Comparison of ENCODE assay signal across 18 mouse cellular contexts in genomic region chr11:91098186-91098585, GRCm38 (mm10).
DNase-seq lines count a peak whose midpoint lies in the region; ATAC-seq and TF ChIP-seq lines count a peak whose summit lies in the region.
"Had no signal": no experiment of that assay in that cellular context is flagged by ENCODE, and none has a peak within 500 bp of the region (broad histone marks: within the 10 kb centered on the region; RNA-seq: fewer than 3 reads in every experiment).

No protein-coding gene starts in this region.

- TF ChIP-seq CTCF in hindbrain, postnatal 0 days (IDR thresholded peaks at IDR 0.05; ENCODE audit: low read depth), result no peak

- DNase-seq in hindbrain, postnatal 0 days (ENCODE audit: low spot score), result peak; percentile 20
- DNase-seq in neural tube, embryonic 10.5 days (ENCODE audit: extremely low spot score, low spot score), result no peak
- peak; percentile 12 to 35 for DNase-seq in layer of hippocampus, postnatal 10 days (ENCODE audit: low spot score in 2 of 2)
- no peak for DNase-seq in lung, adult 18-20 months
- no peak for DNase-seq in heart, adult 9 months (ENCODE audit: low spot score in 2 of 2)
- DNase-seq: adrenal gland, postnatal 10 days; cerebellum, adult 9-11 months; gastrocnemius, postnatal 25 days; heart, adult 18-20 months; heart, postnatal 14 days; liver, embryonic 13.5 days had no signal

- WGBS in hindbrain, postnatal 0 days, result 47% methylated on average over 5 of the region's 5 CpGs
- WGBS in hindbrain, embryonic 16.5 days, result 39% methylated on average over 5 of the region's 5 CpGs
- 31% methylated on average over 5 of the region's 5 CpGs for WGBS in neural tube, embryonic 13.5 days
- 27% methylated on average over 5 of the region's 5 CpGs for WGBS in forebrain, embryonic 12.5 days

- H3K9me3 ChIP-seq in hindbrain, postnatal 0 days (ENCODE audit: low read length), result no peaks in the 10 kb centered on the region
- no peaks in the 10 kb centered on the region for H3K9me3 ChIP-seq in hindbrain, embryonic 16.5 days (ENCODE audit: control insufficient read depth, low read length)
- H3K9me3 ChIP-seq in neural tube, embryonic 13.5 days, result no peaks in the 10 kb centered on the region
- H3K9me3 ChIP-seq in forebrain, embryonic 12.5 days, result no peaks in the 10 kb centered on the region
- H3K9me3 ChIP-seq: embryonic facial prominence, embryonic 10.5 days; heart, embryonic 13.5 days; liver, embryonic 13.5 days had no signal

- no peak overlapping the region for H3K27ac ChIP-seq in hindbrain, postnatal 0 days
- H3K27ac ChIP-seq in hindbrain, embryonic 16.5 days (ENCODE audit: low read depth, low read length), result no peak overlapping the region
- peak overlapping the region; percentile 1; the same call in 1 of the 2 replicates for H3K27ac ChIP-seq in neural tube, embryonic 13.5 days (replicated peaks)
- H3K27ac ChIP-seq in forebrain, embryonic 12.5 days, result no peak overlapping the region
- H3K27ac ChIP-seq: embryonic facial prominence, embryonic 10.5 days; heart, embryonic 13.5 days; kidney, postnatal 0 days; liver, embryonic 13.5 days had no signal

- no peak for ATAC-seq in hindbrain, postnatal 0 days
- no peak for ATAC-seq in hindbrain, embryonic 16.5 days
- ATAC-seq in neural tube, embryonic 13.5 days (ENCODE audit: low read depth), result no peak
- peak; percentile 86; the same call in 1 of the 2 replicates for ATAC-seq in forebrain, embryonic 12.5 days (ENCODE audit: low FRiP score)

- no peak overlapping the region for H3K4me2 ChIP-seq in hindbrain, postnatal 0 days (ENCODE audit: low read depth, low read length)
- no peak overlapping the region for H3K4me2 ChIP-seq in hindbrain, embryonic 16.5 days (ENCODE audit: low read length)
- no peak overlapping the region for H3K4me2 ChIP-seq in neural tube, embryonic 13.5 days
- H3K4me2 ChIP-seq in forebrain, embryonic 12.5 days, result no peak overlapping the region
- H3K4me2 ChIP-seq: heart, embryonic 13.5 days; liver, embryonic 13.5 days; lung, embryonic 14.5 days had no signal

- no peaks in the 10 kb centered on the region for H3K36me3 ChIP-seq in hindbrain, postnatal 0 days (ENCODE audit: insufficient read depth, low read length)
- H3K36me3 ChIP-seq in hindbrain, embryonic 16.5 days (ENCODE audit: control insufficient read depth, insufficient read depth, low read length), result no peaks in the 10 kb centered on the region
- no peaks in the 10 kb centered on the region for H3K36me3 ChIP-seq in neural tube, embryonic 13.5 days
- no peaks in the 10 kb centered on the region for H3K36me3 ChIP-seq in forebrain, embryonic 12.5 days (replicated peaks)
- H3K36me3 ChIP-seq: embryonic facial prominence, embryonic 10.5 days; heart, embryonic 13.5 days; liver, embryonic 13.5 days had no signal

- no peak overlapping the region for H3K9ac ChIP-seq in hindbrain, postnatal 0 days (replicated peaks; ENCODE audit: low read length)
- H3K9ac ChIP-seq in hindbrain, embryonic 16.5 days (ENCODE audit: low read depth, low read length), result no peak overlapping the region
- H3K9ac ChIP-seq in neural tube, embryonic 13.5 days, result no peak overlapping the region
- no peak overlapping the region for H3K9ac ChIP-seq in forebrain, embryonic 12.5 days
- H3K9ac ChIP-seq: heart, embryonic 13.5 days; liver, embryonic 13.5 days; lung, embryonic 14.5 days had no signal

- H3K4me1 ChIP-seq in hindbrain, postnatal 0 days (ENCODE audit: insufficient read depth, low read length), result no peaks in the 10 kb centered on the region
- no peaks in the 10 kb centered on the region for H3K4me1 ChIP-seq in hindbrain, embryonic 16.5 days (ENCODE audit: control insufficient read depth, insufficient read depth, low read depth, low read length)
- no peaks in the 10 kb centered on the region for H3K4me1 ChIP-seq in neural tube, embryonic 13.5 days (replicated peaks)
- no peaks in the 10 kb centered on the region for H3K4me1 ChIP-seq in forebrain, embryonic 12.5 days
- H3K4me1 ChIP-seq: heart, embryonic 13.5 days; liver, embryonic 13.5 days had no signal

- no peaks in the 10 kb centered on the region for H3K27me3 ChIP-seq in hindbrain, postnatal 0 days (ENCODE audit: insufficient read depth, low read length)
- H3K27me3 ChIP-seq in hindbrain, embryonic 16.5 days (replicated peaks; ENCODE audit: control insufficient read depth, insufficient read depth, low read length), result no peaks in the 10 kb centered on the region
- H3K27me3 ChIP-seq in neural tube, embryonic 13.5 days, result no peaks in the 10 kb centered on the region
- H3K27me3 ChIP-seq in forebrain, embryonic 12.5 days, result no peaks in the 10 kb centered on the region
- H3K27me3 ChIP-seq: heart, embryonic 13.5 days; liver, embryonic 13.5 days had no signal

- no peak overlapping the region for H3K4me3 ChIP-seq in hindbrain, postnatal 0 days (ENCODE audit: low read length)
- H3K4me3 ChIP-seq in hindbrain, embryonic 16.5 days (ENCODE audit: low read length), result no peak overlapping the region
- no peak overlapping the region for H3K4me3 ChIP-seq in neural tube, embryonic 13.5 days
- H3K4me3 ChIP-seq in forebrain, embryonic 12.5 days (replicated peaks), result no peak overlapping the region
- H3K4me3 ChIP-seq: embryonic facial prominence, embryonic 10.5 days; heart, embryonic 13.5 days; liver, embryonic 13.5 days had no signal

Comparison
In these comparisons a context has a peak if more than half of its experiments do, and no peak if none do; other contexts are left out.
1. DNase-seq: peak in hindbrain, postnatal 0 days (single experiment) and layer of hippocampus, postnatal 10 days (2 of 2); none in neural tube, embryonic 10.5 days (single experiment), lung, adult 18-20 months (0 of 2) and heart, adult 9 months (0 of 2).